Mouse (Mus musculus): ENCODE data around the gene Nfam1. TPM values are rescaled to one million over a fixed set of nuclear protein-coding genes. Genes with fewer than 3 reads are reported as not detected.
"Not testable (repeated sequence)": the region's sequence is repeated elsewhere in the genome, so short reads cannot be mapped to it uniquely, and the experiment has no call there.

The Nfam1 gene
- polyA plus RNA-seq, 1 experiment from 2014 or later, result 1.3 TPM

- DNase-seq (ENCODE audit: low spot score) (peak; percentile 26), ATAC-seq (ENCODE audit: low FRiP score, low TSS enrichment) (no peak)
- no peak overlapping the region for H3K4me3 ChIP-seq (ENCODE audit: low read depth, low read length)
- no peaks in the 10 kb centered on the region for H3K4me1 ChIP-seq (replicated peaks; ENCODE audit: control insufficient read depth, insufficient read depth)
- TF ChIP-seq EP300 (optimal IDR thresholded peaks at IDR 0.05), result no peak
- TF ChIP-seq CTCF (IDR thresholded peaks at IDR 0.05; ENCODE audit: low read depth), result no peak
- H3K9me3 ChIP-seq (ENCODE audit: control insufficient read depth, low read length), result no peaks in the 10 kb centered on the region
- H3K27me3 ChIP-seq (ENCODE audit: control insufficient read depth, insufficient read depth, low read length), result no peaks in the 10 kb centered on the region
- H3K27ac ChIP-seq (replicated peaks), result no peak overlapping the region
- no peaks in the 10 kb centered on the region for H3K36me3 ChIP-seq (ENCODE audit: control insufficient read depth, insufficient read depth, low read length)
- no peak overlapping the region for H3K4me2 ChIP-seq (replicated peaks; ENCODE audit: low read depth)
- WGBS, result 39% methylated on average over 4 of the region's 4 CpGs
- no peak overlapping the region for H3K9ac ChIP-seq (ENCODE audit: low read length)
These were observed 32.4 kb upstream of the Nfam1 start for GRCm38 (mm10) chr15:83065543-83065942.

GRCm38 (mm10) chr15:83062582-83062981 lies 29.5 kb upstream of the Nfam1 start:
- H3K9ac ChIP-seq (ENCODE audit: low read length); H3K27me3 ChIP-seq (ENCODE audit: control insufficient read depth, insufficient read depth, low read length); H3K4me1 ChIP-seq (replicated peaks; ENCODE audit: control insufficient read depth, insufficient read depth); H3K27ac ChIP-seq (replicated peaks); H3K4me3 ChIP-seq (ENCODE audit: low read depth, low read length); H3K4me2 ChIP-seq (replicated peaks; ENCODE audit: low read depth); DNase-seq (ENCODE audit: low spot score); ATAC-seq (ENCODE audit: low FRiP score, low TSS enrichment); H3K36me3 ChIP-seq (ENCODE audit: control insufficient read depth, insufficient read depth, low read length); H3K9me3 ChIP-seq (ENCODE audit: control insufficient read depth, low read length): not testable (repeated sequence)
- WGBS, result 85% methylated on average over 2 of the region's 2 CpGs

GRCm38 (mm10) chr15:83061689-83062088 lies 28.6 kb upstream of the Nfam1 start:
- Histone ChIP-seq H3K9me3 (ENCODE audit: control insufficient read depth, low read length) (no peaks in the 10 kb centered on the region), H3K36me3 (ENCODE audit: control insufficient read depth, insufficient read depth, low read length) (no peaks in the 10 kb centered on the region), H3K4me3 (ENCODE audit: low read depth, low read length) (no peak overlapping the region), H3K9ac (ENCODE audit: low read length) (no peak overlapping the region), H3K4me2 (replicated peaks; ENCODE audit: low read depth) (no peak overlapping the region), H3K27me3 (ENCODE audit: control insufficient read depth, insufficient read depth, low read length) (no peaks in the 10 kb centered on the region), H3K4me1 (replicated peaks; ENCODE audit: control insufficient read depth, insufficient read depth) (0 out of 2 replicates have a peak, but pooled peaks cover 2% of the 10 kb centered on the region), H3K27ac (replicated peaks) (no peak overlapping the region)
- DNase-seq (ENCODE audit: low spot score) (no peak), ATAC-seq (ENCODE audit: low FRiP score, low TSS enrichment) (peak; percentile 35; the same call in 1 of the 2 replicates)
- TF ChIP-seq CTCF (IDR thresholded peaks at IDR 0.05; ENCODE audit: low read depth) (no peak), EP300 (optimal IDR thresholded peaks at IDR 0.05) (no peak)
- WGBS, result 13% methylated on average over 5 of the region's 5 CpGs

GRCm38 (mm10) chr15:83059233-83059660 lies 26.1 kb upstream of the Nfam1 start:
- Histone ChIP-seq H3K36me3 (ENCODE audit: control insufficient read depth, insufficient read depth, low read length) (no peaks in the 10 kb centered on the region), H3K27ac (replicated peaks) (no peak overlapping the region), H3K9ac (ENCODE audit: low read length) (no peak overlapping the region), H3K9me3 (ENCODE audit: control insufficient read depth, low read length) (no peaks in the 10 kb centered on the region), H3K4me3 (ENCODE audit: low read depth, low read length) (no peak overlapping the region), H3K4me2 (replicated peaks; ENCODE audit: low read depth) (no peak overlapping the region), H3K27me3 (ENCODE audit: control insufficient read depth, insufficient read depth, low read length) (no peaks in the 10 kb centered on the region), H3K4me1 (replicated peaks; ENCODE audit: control insufficient read depth, insufficient read depth) (0 out of 2 replicates have a peak, but pooled peaks cover 2% of the 10 kb centered on the region)
- ATAC-seq (ENCODE audit: low FRiP score, low TSS enrichment) (no peak), DNase-seq (ENCODE audit: low spot score) (no peak)
- TF ChIP-seq EP300 (optimal IDR thresholded peaks at IDR 0.05), result no peak
- no peak for TF ChIP-seq CTCF (IDR thresholded peaks at IDR 0.05; ENCODE audit: low read depth)
- WGBS, result 49% methylated on average over 5 of the region's 5 CpGs

- Histone ChIP-seq H3K9me3 (ENCODE audit: control insufficient read depth, low read length) (no peaks in the 10 kb centered on the region), H3K4me2 (replicated peaks; ENCODE audit: low read depth) (no peak overlapping the region), H3K27me3 (ENCODE audit: control insufficient read depth, insufficient read depth, low read length) (no peaks in the 10 kb centered on the region), H3K9ac (ENCODE audit: low read length) (no peak overlapping the region), H3K36me3 (ENCODE audit: control insufficient read depth, insufficient read depth, low read length) (no peaks in the 10 kb centered on the region), H3K4me1 (replicated peaks; ENCODE audit: control insufficient read depth, insufficient read depth) (0 out of 2 replicates have a peak, but pooled peaks cover 2% of the 10 kb centered on the region), H3K27ac (replicated peaks) (no peak overlapping the region), H3K4me3 (ENCODE audit: low read depth, low read length) (no peak overlapping the region)
- TF ChIP-seq EP300 (optimal IDR thresholded peaks at IDR 0.05) (no peak), CTCF (IDR thresholded peaks at IDR 0.05; ENCODE audit: low read depth) (peak; percentile 40)
- DNase-seq (ENCODE audit: low spot score) (no peak), ATAC-seq (ENCODE audit: low FRiP score, low TSS enrichment) (no peak)
- WGBS, result 74% methylated on average over 8 of the region's 8 CpGs
These were observed 24.4 kb upstream of the Nfam1 start for GRCm38 (mm10) chr15:83057533-83057932.

- peak; percentile 33 for DNase-seq (ENCODE audit: low spot score)
- H3K4me3 ChIP-seq (ENCODE audit: low read depth, low read length), result peak overlapping the region; percentile 35
- H3K4me2 ChIP-seq (replicated peaks; ENCODE audit: low read depth), result peak overlapping the region; percentile 67
- 0 out of 2 replicates have a peak overlapping the region, but pooled peaks have one; percentile 18 for H3K9ac ChIP-seq (ENCODE audit: low read length)
- H3K9me3 ChIP-seq (ENCODE audit: control insufficient read depth, low read length), result no peaks in the 10 kb centered on the region
- TF ChIP-seq EP300 (optimal IDR thresholded peaks at IDR 0.05) (no peak), CTCF (IDR thresholded peaks at IDR 0.05; ENCODE audit: low read depth) (no peak)
- ATAC-seq (ENCODE audit: low FRiP score, low TSS enrichment), result 0 out of 2 replicates have a peak, but pooled peaks have one; percentile 29
- H3K27ac ChIP-seq (replicated peaks), result no peak overlapping the region
- 0 out of 2 replicates have a peak, but pooled peaks cover 2% of the 10 kb centered on the region for H3K4me1 ChIP-seq (replicated peaks; ENCODE audit: control insufficient read depth, insufficient read depth)
- no peaks in the 10 kb centered on the region for H3K27me3 ChIP-seq (ENCODE audit: control insufficient read depth, insufficient read depth, low read length)
- WGBS, result under 1% methylated on average over 29 of the region's 29 CpGs
- H3K36me3 ChIP-seq (ENCODE audit: control insufficient read depth, insufficient read depth, low read length), result no peaks in the 10 kb centered on the region
These were observed 23.4 kb upstream of the Nfam1 start for GRCm38 (mm10) chr15:83056378-83057083.

Measured in stomach, postnatal 0 days (tissue).